Mouse (Mus musculus) thymus, adult 2 months (tissue): ENCODE measurements around the gene Spaca7.
"Not testable (repeated sequence)": the region's sequence is repeated elsewhere in the genome, so short reads cannot be mapped to it uniquely, and the experiment has no call there.

ENCODE experiments used
- CTCF ChIP-seq: fragments of 200-500 bp; IDR thresholded peaks from 2 replicates; pipeline ENCODE4 v1.5.1; 2012; ENCODE audit warnings: mild to moderate bottlenecking, control low read depth, low read length, moderate library complexity, borderline replicate concordance; ENCODE audit not compliant: control insufficient read depth, poor library complexity, insufficient read depth; ENCODE audit errors: extremely low read depth
- POLR2A ChIP-seq: fragments of 200-500 bp; IDR thresholded peaks from 2 replicates; pipeline ENCODE4 v1.6.1; 2012; ENCODE audit warnings: mild to moderate bottlenecking, low read length, control low read depth, moderate library complexity; ENCODE audit not compliant: control insufficient read depth, poor library complexity, insufficient read depth; ENCODE audit errors: extremely low read depth

DNA sequence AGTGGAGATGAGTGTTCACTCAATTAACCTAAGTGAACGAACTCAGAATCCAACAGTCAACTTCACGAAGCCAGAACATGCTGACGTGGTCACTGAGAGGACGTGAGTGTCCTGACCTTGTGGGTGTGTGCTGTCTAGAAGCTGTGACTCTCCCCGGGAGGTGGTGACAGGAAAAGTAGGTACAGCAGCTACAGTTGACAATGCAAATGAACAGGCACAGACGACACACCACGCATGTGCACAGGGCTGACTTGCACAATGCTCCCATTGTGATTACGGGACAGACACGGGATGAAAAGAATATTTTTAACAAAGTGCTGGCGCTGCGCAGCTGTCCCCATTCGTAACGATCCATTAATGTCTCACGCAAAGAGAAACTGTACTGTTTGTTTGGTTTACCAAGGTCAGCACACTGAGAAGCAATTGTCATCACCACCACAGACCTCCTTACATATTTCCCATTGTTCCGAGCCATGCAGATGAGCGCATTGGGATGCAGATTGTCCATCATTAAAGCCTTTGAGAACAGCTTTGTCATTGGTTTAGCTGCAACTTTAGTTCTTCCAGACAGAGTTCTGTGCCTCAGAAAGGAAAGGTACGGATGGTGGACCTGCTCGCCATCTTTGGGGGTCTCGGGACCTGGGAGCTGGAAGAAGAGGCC is 6.6 kb downstream of the Spaca7 start:
- TF ChIP-seq CTCF, POLR2A: not testable (repeated sequence)
